Mouse (Mus musculus) brain, embryonic 14.5 days (tissue): ENCODE measurements around the gene Gm3417.
"Not testable (repeated sequence)": the region's sequence is repeated elsewhere in the genome, so short reads cannot be mapped to it uniquely, and the experiment has no call there.

Experiments used
- CTCF ChIP-seq: fragments of 200-500 bp; IDR thresholded peaks from 2 replicates; pipeline ENCODE4 v1.5.1; 2012; ENCODE audit warnings: inconsistent platforms, mild to moderate bottlenecking, moderate library complexity, borderline replicate concordance; ENCODE audit not compliant: insufficient read depth, insufficient read length; ENCODE audit errors: extremely low read depth
- POLR2A ChIP-seq: fragments of 200-500 bp; IDR thresholded peaks from 2 replicates; pipeline ENCODE4 v1.6.1; 2012; ENCODE audit warnings: mild to moderate bottlenecking, inconsistent platforms, borderline replicate concordance; ENCODE audit not compliant: poor library complexity, insufficient read depth, insufficient read length, severe bottlenecking; ENCODE audit errors: extremely low read depth

DNA sequence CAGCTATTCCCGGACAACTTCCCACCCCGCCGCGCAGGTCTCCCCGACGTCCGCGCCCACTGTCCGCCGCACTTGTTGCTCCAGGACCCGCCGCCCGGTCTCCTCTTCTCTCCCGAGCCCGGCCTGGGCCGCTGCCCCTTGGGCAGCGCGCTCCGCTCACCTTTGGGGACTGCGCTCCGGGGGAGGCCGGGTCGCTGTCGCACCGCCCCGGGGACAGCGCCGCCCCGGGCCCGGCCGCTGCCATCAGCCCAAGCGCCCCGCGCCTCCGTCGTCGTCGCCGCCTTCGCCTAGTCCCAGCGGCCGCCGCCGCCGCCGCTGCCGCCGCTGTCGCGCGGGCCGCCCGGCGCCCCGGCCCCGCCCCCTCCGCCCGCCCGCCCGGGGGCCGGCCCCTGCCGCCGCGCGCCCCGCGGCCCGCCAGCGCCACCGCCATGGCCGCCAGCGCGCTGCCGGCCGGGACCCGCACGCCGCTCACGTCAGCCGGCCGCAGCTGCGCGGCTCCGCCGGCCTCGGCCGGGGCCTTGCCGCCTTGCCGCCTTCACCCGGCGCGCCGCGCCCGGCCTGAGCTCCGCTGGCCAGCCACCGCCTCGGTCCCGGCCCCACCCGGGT lies 17.5 kb downstream of the Gm3417 start, which contains the start of gene Phf10:
- not testable (repeated sequence) for TF ChIP-seq POLR2A, CTCF
